Mouse (Mus musculus) skeletal muscle tissue, adult 2 months (tissue): ENCODE data around the gene 4933406M09Rik.

Experiments
- DNase-seq: peaks from one replicate; pipeline ENCODE4 v3.0.0-alpha.2; 2012; ENCODE audit warnings: low read depth, low spot score

The 4933406M09Rik gene

GRCm38 (mm10) chr1:134433002-134433401 is 47.3 kb downstream of the 4933406M09Rik start:
- no peak for DNase-seq

- DNase-seq = no peak
Measured at GRCm38 (mm10) chr1:134433473-134433872, 47.7 kb downstream of the 4933406M09Rik start.

- no peak for DNase-seq
Measured at GRCm38 (mm10) chr1:134435414-134435813, 49.7 kb downstream of the 4933406M09Rik start.

GRCm38 (mm10) chr1:134440437-134440836 is 54.7 kb downstream of the 4933406M09Rik start:
- DNase-seq = no peak
